Mouse (Mus musculus): ENCODE data around the gene Depdc7. TPM values are rescaled to one million over a fixed set of nuclear protein-coding genes. Genes with fewer than 3 reads are reported as not detected.

Gene Depdc7
- polyA plus RNA-seq (2014; fragmentation: Nextera tagmentation; extraction: Ambion mirVana) = 0.70 and 1.2 TPM in 2 replicates

DNA sequence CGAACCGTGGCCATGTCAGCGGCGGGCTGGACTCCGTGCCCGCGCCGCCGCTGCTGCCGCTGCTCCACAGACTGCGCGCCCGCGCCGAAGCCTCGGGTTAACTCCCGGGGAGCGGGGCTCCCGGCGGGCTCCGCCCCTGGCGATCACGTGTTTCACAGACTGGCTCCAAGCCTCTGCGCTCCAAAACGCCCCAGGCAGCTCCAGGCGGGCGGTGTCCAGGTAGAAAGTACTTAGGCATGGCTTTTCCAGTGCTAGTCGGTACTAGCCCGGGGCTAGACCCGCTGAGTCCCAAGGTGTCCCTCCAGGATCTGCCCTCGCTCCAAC is at the start of gene Depdc7:
Gene Depdc7 (minus strand): TSS at position 138 of the 324 bp plus-strand sequence.
- Histone ChIP-seq H3K4me2 (ENCODE audit: low read depth, low read length) (peak within 1 kb of the TSS; percentile 100), H3K9me3 (ENCODE audit: control insufficient read depth, low read length) (no peaks in the 10 kb centered on the region), H3K9ac (replicated peaks; ENCODE audit: low read depth, low read length) (peak within 1 kb of the TSS; percentile 66), H3K27me3 (ENCODE audit: control insufficient read depth, insufficient read depth, low read length) (no peaks in the 10 kb centered on the region), H3K27ac (ENCODE audit: low read depth, low read length) (no peak within 1 kb of the TSS), H3K36me3 (ENCODE audit: control insufficient read depth, insufficient read depth, low read length) (no peaks in the 10 kb centered on the region), H3K4me3 (ENCODE audit: low read depth, low read length) (peak within 1 kb of the TSS; percentile 66), H3K4me1 (ENCODE audit: control insufficient read depth, insufficient read depth, low read length) (no peaks in the 10 kb centered on the region)
- 0% methylated on average over 27 of the region's 31 CpGs for WGBS
- peak; percentile 90 for ATAC-seq (ENCODE audit: low read depth)

DNA sequence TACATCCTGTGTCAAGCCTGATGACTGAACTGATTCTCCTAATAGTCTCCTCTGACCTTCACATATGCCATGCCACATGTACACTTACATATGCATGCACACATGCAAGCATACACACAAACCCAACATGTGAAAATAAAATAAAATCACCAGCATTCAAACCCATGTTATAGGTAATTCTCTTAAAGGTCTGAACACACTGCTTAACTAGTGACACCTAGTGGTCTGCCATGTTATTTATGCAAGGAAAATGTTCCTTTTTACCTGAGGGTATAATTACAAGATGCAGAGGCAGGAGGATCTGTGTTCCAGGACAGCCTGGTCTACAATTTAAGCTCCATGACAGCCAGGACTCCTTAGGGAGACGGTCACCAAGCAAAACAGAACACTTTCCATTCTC is 32.1 kb upstream of the Depdc7 start:
- Histone ChIP-seq H3K4me1 (ENCODE audit: control insufficient read depth, insufficient read depth, low read length) (no peaks in the 10 kb centered on the region), H3K4me3 (ENCODE audit: low read depth, low read length) (no peak overlapping the region), H3K27me3 (ENCODE audit: control insufficient read depth, insufficient read depth, low read length) (no peaks in the 10 kb centered on the region), H3K4me2 (ENCODE audit: low read depth, low read length) (no peak overlapping the region), H3K36me3 (ENCODE audit: control insufficient read depth, insufficient read depth, low read length) (peaks cover 28% of the 10 kb centered on the region), H3K9me3 (ENCODE audit: control insufficient read depth, low read length) (no peaks in the 10 kb centered on the region), H3K27ac (ENCODE audit: low read depth, low read length) (no peak overlapping the region), H3K9ac (replicated peaks; ENCODE audit: low read depth, low read length) (no peak overlapping the region)
- no peak for ATAC-seq (ENCODE audit: low read depth)
- 96% methylated on average over 1 of the region's 1 CpGs for WGBS

DNA sequence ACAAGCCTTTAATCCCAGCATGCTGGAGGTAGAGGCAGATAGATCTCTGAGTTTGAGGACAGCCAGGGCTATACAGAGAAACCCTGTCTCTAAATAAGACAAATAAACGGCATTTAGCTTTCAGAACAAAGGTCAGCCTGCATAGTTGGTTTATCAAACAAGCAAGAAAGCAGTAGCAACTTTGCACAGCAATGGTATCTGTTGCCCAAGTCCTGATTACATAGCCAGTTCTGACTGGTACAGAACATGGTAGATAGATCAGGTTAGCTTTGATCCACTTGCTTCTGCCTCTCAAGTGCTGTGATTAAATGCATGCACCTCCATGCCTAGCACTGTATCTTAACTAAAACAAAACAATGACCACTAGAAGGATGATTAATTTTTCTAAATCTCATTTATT is 26.0 kb upstream of the Depdc7 start:
- Histone ChIP-seq H3K4me1 (ENCODE audit: control insufficient read depth, insufficient read depth, low read length) (no peaks in the 10 kb centered on the region), H3K9ac (replicated peaks; ENCODE audit: low read depth, low read length) (no peak overlapping the region), H3K4me3 (ENCODE audit: low read depth, low read length) (no peak overlapping the region), H3K4me2 (ENCODE audit: low read depth, low read length) (no peak overlapping the region), H3K9me3 (ENCODE audit: control insufficient read depth, low read length) (no peaks in the 10 kb centered on the region), H3K36me3 (ENCODE audit: control insufficient read depth, insufficient read depth, low read length) (0 out of 2 replicates have a peak, but pooled peaks cover 13% of the 10 kb centered on the region), H3K27ac (ENCODE audit: low read depth, low read length) (no peak overlapping the region), H3K27me3 (ENCODE audit: control insufficient read depth, insufficient read depth, low read length) (no peaks in the 10 kb centered on the region)
- 94% methylated on average over 1 of the region's 1 CpGs for WGBS
- ATAC-seq (ENCODE audit: low read depth) = no peak

DNA sequence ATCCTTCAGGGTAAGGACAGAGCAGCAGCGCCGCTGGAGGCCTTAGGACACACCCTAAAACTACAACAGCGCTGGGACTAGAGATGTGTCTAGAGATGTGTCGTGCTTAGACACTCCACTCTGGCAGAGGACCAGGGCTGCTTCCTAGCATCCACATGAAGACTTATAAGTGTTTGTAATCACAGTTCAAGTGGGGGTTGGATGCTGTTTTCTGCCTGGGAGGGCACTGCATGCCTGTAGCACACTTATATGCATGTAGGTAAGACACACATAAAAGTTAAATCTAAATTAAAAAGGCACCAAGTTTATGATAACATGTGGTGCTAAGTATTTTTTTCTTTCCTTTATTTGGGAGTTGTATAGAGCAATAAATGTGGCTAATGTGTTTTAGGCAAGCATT is 21.3 kb upstream of the Depdc7 start:
- Histone ChIP-seq H3K27ac (ENCODE audit: low read depth, low read length) (no peak overlapping the region), H3K27me3 (ENCODE audit: control insufficient read depth, insufficient read depth, low read length) (no peaks in the 10 kb centered on the region), H3K36me3 (ENCODE audit: control insufficient read depth, insufficient read depth, low read length) (0 out of 2 replicates have a peak, but pooled peaks cover 4% of the 10 kb centered on the region), H3K9ac (replicated peaks; ENCODE audit: low read depth, low read length) (no peak overlapping the region), H3K4me3 (ENCODE audit: low read depth, low read length) (no peak overlapping the region), H3K4me2 (ENCODE audit: low read depth, low read length) (no peak overlapping the region), H3K4me1 (ENCODE audit: control insufficient read depth, insufficient read depth, low read length) (no peaks in the 10 kb centered on the region), H3K9me3 (ENCODE audit: control insufficient read depth, low read length) (no peaks in the 10 kb centered on the region)
- 95% methylated on average over 4 of the region's 4 CpGs for WGBS
- no peak for ATAC-seq (ENCODE audit: low read depth)

DNA sequence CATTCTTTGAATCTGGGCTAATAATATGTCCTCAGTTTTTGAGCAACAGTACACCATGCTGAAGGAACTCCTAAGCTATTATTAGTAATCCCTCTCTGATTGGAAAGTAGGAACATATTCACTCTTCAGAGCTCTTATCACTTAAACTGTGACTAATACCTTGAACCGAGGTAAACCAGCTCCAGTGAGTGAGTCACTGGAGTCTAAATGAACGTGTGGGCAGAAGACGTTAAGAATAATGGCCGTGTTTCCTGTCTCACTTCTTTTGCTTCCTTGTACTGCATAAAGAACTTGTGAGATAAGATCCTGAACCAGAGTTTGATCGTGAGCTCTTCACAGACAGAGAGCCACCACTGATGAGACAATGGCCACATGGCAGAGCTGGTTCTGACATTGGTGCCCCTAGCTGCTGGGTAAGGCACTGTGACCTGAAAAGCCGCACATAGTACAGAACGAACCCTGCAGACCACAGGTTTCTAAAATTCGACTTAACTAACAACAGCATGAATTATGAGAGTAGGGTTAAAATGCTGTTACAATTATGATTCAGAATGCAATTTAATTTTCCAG is 20.5 kb upstream of the Depdc7 start:
- no peak overlapping the region for H3K9ac ChIP-seq (replicated peaks; ENCODE audit: low read depth, low read length)
- no peak overlapping the region for H3K27ac ChIP-seq (ENCODE audit: low read depth, low read length)
- H3K36me3 ChIP-seq (ENCODE audit: control insufficient read depth, insufficient read depth, low read length) = peaks cover 4% of the 10 kb centered on the region; the same call in 1 of the 2 replicates
- no peak overlapping the region for H3K4me2 ChIP-seq (ENCODE audit: low read depth, low read length)
- 86% methylated on average over 8 of the region's 8 CpGs for WGBS
- H3K4me1 ChIP-seq (ENCODE audit: control insufficient read depth, insufficient read depth, low read length) = no peaks in the 10 kb centered on the region
- no peak for ATAC-seq (ENCODE audit: low read depth)
- no peaks in the 10 kb centered on the region for H3K9me3 ChIP-seq (ENCODE audit: control insufficient read depth, low read length)
- H3K27me3 ChIP-seq (ENCODE audit: control insufficient read depth, insufficient read depth, low read length) = no peaks in the 10 kb centered on the region
- no peak overlapping the region for H3K4me3 ChIP-seq (ENCODE audit: low read depth, low read length)

DNA sequence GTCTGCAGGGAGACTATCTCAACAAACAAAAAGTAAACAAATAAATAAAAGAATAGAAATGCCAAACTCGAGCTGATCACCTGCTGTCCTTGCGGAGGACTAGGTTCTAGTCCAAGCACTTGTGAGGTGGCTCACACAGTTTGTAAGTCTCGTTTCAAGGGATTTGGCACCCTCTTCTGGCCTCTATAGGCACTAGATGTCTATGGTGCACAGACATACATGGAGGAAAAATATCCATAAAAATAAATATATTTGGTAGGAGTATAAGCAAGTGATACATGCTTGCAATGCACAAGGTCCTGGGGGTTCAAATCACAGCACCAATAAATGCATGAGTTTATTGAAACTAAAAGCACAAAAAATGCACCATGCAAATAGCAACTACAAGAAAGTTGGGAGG is 7.9 kb upstream of the Depdc7 start:
- Histone ChIP-seq H3K9ac (replicated peaks; ENCODE audit: low read depth, low read length) (no peak overlapping the region), H3K4me2 (ENCODE audit: low read depth, low read length) (no peak overlapping the region), H3K36me3 (ENCODE audit: control insufficient read depth, insufficient read depth, low read length) (no peaks in the 10 kb centered on the region), H3K27me3 (ENCODE audit: control insufficient read depth, insufficient read depth, low read length) (no peaks in the 10 kb centered on the region), H3K4me1 (ENCODE audit: control insufficient read depth, insufficient read depth, low read length) (no peaks in the 10 kb centered on the region), H3K9me3 (ENCODE audit: control insufficient read depth, low read length) (no peaks in the 10 kb centered on the region), H3K27ac (ENCODE audit: low read depth, low read length) (no peak overlapping the region), H3K4me3 (ENCODE audit: low read depth, low read length) (no peak overlapping the region)
- 57% methylated on average over 3 of the region's 3 CpGs for WGBS
- no peak for ATAC-seq (ENCODE audit: low read depth)

DNA sequence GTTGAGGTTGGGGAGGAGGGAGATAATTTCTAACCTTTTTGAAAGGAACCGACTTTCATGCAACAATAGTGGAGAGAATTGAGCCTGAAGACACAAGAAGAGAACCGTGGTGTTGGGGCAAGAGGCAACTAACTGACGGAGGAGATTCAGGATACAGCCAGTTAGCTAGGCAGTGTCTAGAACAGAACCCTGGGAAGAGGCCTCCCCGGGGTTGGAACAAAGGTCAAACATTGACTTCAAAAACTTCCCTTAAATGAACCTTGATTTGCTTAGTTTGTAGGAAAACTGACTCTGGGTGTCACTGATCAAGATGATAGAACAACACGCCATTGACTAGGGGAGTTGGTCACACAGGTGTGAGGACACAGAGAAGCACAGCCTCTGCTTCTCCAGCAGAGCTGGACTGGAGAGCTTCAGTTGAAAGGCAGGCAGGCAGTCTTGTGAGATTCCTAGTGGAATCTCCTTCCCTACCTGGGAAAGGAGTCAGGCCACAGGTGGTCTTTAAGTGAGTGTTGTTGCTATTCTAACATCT is 6.0 kb upstream of the Depdc7 start:
- no peaks in the 10 kb centered on the region for H3K36me3 ChIP-seq (ENCODE audit: control insufficient read depth, insufficient read depth, low read length)
- no peaks in the 10 kb centered on the region for H3K4me1 ChIP-seq (ENCODE audit: control insufficient read depth, insufficient read depth, low read length)
- no peak for ATAC-seq (ENCODE audit: low read depth)
- H3K9me3 ChIP-seq (ENCODE audit: control insufficient read depth, low read length) = no peaks in the 10 kb centered on the region
- no peak overlapping the region for H3K9ac ChIP-seq (replicated peaks; ENCODE audit: low read depth, low read length)
- WGBS = 83% methylated on average over 5 of the region's 5 CpGs
- no peak overlapping the region for H3K27ac ChIP-seq (ENCODE audit: low read depth, low read length)
- H3K4me2 ChIP-seq (ENCODE audit: low read depth, low read length) = no peak overlapping the region
- H3K27me3 ChIP-seq (ENCODE audit: control insufficient read depth, insufficient read depth, low read length) = no peaks in the 10 kb centered on the region
- no peak overlapping the region for H3K4me3 ChIP-seq (ENCODE audit: low read depth, low read length)

DNA sequence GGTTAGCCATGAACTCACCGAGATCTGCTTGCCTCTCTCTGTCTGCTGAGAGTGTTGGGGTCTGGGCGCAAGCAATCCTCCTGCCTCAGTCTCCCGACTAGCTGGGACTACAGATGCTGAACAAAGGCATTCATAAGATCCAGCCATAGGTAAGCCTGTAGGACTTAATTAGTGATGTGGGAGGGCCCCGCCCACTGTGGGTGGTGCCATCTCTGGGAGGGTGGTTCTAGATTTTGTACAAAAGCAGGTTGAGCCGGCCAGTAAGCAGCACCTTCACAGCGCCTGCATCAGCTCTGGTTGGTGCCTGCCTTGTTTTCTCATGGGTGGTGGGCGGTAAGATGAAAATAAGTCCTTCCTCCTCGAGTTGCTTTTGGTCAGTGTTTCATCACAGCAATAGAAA is 3.6 kb upstream of the Depdc7 start:
- no peaks in the 10 kb centered on the region for H3K27me3 ChIP-seq (ENCODE audit: control insufficient read depth, insufficient read depth, low read length)
- no peaks in the 10 kb centered on the region for H3K36me3 ChIP-seq (ENCODE audit: control insufficient read depth, insufficient read depth, low read length)
- ATAC-seq (ENCODE audit: low read depth) = no peak
- H3K9ac ChIP-seq (replicated peaks; ENCODE audit: low read depth, low read length) = no peak overlapping the region
- no peak overlapping the region for H3K4me2 ChIP-seq (ENCODE audit: low read depth, low read length)
- no peaks in the 10 kb centered on the region for H3K4me1 ChIP-seq (ENCODE audit: control insufficient read depth, insufficient read depth, low read length)
- no peak overlapping the region for H3K4me3 ChIP-seq (ENCODE audit: low read depth, low read length)
- WGBS = 57% methylated on average over 8 of the region's 8 CpGs
- H3K27ac ChIP-seq (ENCODE audit: low read depth, low read length) = no peak overlapping the region
- H3K9me3 ChIP-seq (ENCODE audit: control insufficient read depth, low read length) = no peaks in the 10 kb centered on the region

DNA sequence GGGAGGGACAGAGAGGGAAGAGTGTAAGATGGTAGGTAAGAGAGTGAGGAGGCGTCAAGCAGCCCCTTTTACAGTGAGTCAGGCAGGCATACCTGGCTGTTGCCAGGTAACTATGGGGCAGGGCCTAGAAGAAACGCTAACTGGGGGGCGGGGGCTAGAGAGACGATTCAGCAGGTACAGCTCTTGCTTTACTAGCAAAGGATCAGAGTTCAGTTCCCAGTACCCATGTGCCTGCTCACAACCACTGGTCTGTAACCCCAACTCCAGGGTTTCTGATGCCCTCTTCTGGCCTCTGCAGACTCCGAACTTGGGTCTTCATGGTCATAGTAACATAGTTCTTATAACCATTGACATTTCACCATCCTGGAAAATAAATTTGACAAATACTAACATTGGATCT is 1.3 kb upstream of the Depdc7 start:
- Histone ChIP-seq H3K27me3 (ENCODE audit: control insufficient read depth, insufficient read depth, low read length) (no peaks in the 10 kb centered on the region), H3K9ac (replicated peaks; ENCODE audit: low read depth, low read length) (no peak overlapping the region)
- WGBS = 60% methylated on average over 5 of the region's 5 CpGs

More for the DNA sequence above, 1.3 kb upstream of the Depdc7 start:
- no peak for ATAC-seq (ENCODE audit: low read depth)
- Histone ChIP-seq H3K4me3 (ENCODE audit: low read depth, low read length) (no peak overlapping the region), H3K4me2 (ENCODE audit: low read depth, low read length) (no peak overlapping the region), H3K9me3 (ENCODE audit: control insufficient read depth, low read length) (no peaks in the 10 kb centered on the region), H3K36me3 (ENCODE audit: control insufficient read depth, insufficient read depth, low read length) (no peaks in the 10 kb centered on the region), H3K27ac (ENCODE audit: low read depth, low read length) (no peak overlapping the region), H3K4me1 (ENCODE audit: control insufficient read depth, insufficient read depth, low read length) (no peaks in the 10 kb centered on the region)
